ENCODE assay signal across 23 mouse cellular contexts in genomic region chr16:11441616-11442015, GRCm38 (mm10).
"Had no signal": no experiment of that assay in that cellular context is flagged by ENCODE, and none has a peak within 500 bp of the region (broad histone marks: within the 10 kb centered on the region; RNA-seq: fewer than 3 reads in every experiment).

No protein-coding gene starts in this region.

- ATAC-seq: intestine, embryonic 16.5 days; liver, postnatal 0 days had no signal

- H3K36me3 ChIP-seq: limb, embryonic 10.5 days; neural tube, embryonic 12.5 days; stomach, embryonic 15.5 days had no signal

- H3K27ac ChIP-seq: layer of hippocampus, adult 2 months; limb, embryonic 10.5 days; limb, embryonic 13.5 days; liver, embryonic 14.5 days; neural tube, embryonic 12.5 days; neural tube, embryonic 15.5 days; stomach, embryonic 15.5 days had no signal

- H3K4me1 ChIP-seq: limb, embryonic 10.5 days; neural tube, embryonic 12.5 days; neural tube, embryonic 15.5 days had no signal

- H3K4me3 ChIP-seq: layer of hippocampus, adult 2 months; limb, embryonic 10.5 days; limb, embryonic 13.5 days; megakaryocyte, embryonic 14.5 days; neural tube, embryonic 12.5 days; neural tube, embryonic 15.5 days; stomach, embryonic 15.5 days had no signal

- H3K9ac ChIP-seq: limb, embryonic 13.5 days; liver, embryonic 14.5 days; liver, postnatal 0 days; neural tube, embryonic 12.5 days; neural tube, embryonic 15.5 days; stomach, embryonic 15.5 days had no signal

- DNase-seq: kidney, adult 18-20 months; kidney, adult 9 months; kidney, postnatal 14 days; kidney, postnatal 4 days; layer of hippocampus, adult 9-11 months; liver, postnatal 0 days; lung, postnatal 14 days; lung, postnatal 4 days; midbrain, embryonic 14.5 days; right cerebral cortex, adult 18-20 months; right cerebral cortex, postnatal 14 days; right cerebral cortex, postnatal 4 days; thymus, postnatal 36 days had no signal

- H3K4me2 ChIP-seq: limb, embryonic 13.5 days; midbrain, embryonic 11.5 days; neural tube, embryonic 12.5 days; neural tube, embryonic 15.5 days; stomach, embryonic 15.5 days had no signal

- H3K9me3 ChIP-seq: limb, embryonic 10.5 days; limb, embryonic 13.5 days; megakaryocyte, embryonic 14.5 days; neural tube, embryonic 12.5 days; neural tube, embryonic 15.5 days; stomach, embryonic 15.5 days had no signal

- H3K27me3 ChIP-seq: limb, embryonic 13.5 days; neural tube, embryonic 12.5 days; neural tube, embryonic 15.5 days; stomach, embryonic 15.5 days had no signal
